ENCODE assay signal across 10 mouse cellular contexts in genomic region chr4:154543128-154543527, GRCm38 (mm10).
DNase-seq lines count a peak whose midpoint lies in the region; ATAC-seq and TF ChIP-seq lines count a peak whose summit lies in the region.
"Had no signal": no experiment of that assay in that cellular context is flagged by ENCODE, and none has a peak within 500 bp of the region (broad histone marks: within the 10 kb centered on the region; RNA-seq: fewer than 3 reads in every experiment).

No protein-coding gene starts in this region.

- peaks cover 21% of the 10 kb centered on the region for H3K4me1 ChIP-seq in lung, embryonic 14.5 days (ENCODE audit: insufficient read depth)
- peaks cover 85% of the 10 kb centered on the region for H3K4me1 ChIP-seq in heart, embryonic 10.5 days
- H3K4me1 ChIP-seq in hindbrain, embryonic 14.5 days (replicated peaks; ENCODE audit: control insufficient read depth, insufficient read depth, low read length): peaks cover 32% of the 10 kb centered on the region
- H3K4me1 ChIP-seq in midbrain, embryonic 15.5 days: peaks cover 35% of the 10 kb centered on the region

- WGBS in lung, embryonic 14.5 days: 53% methylated on average over 4 of the region's 4 CpGs
- WGBS in heart, embryonic 10.5 days: 37% methylated on average over 4 of the region's 4 CpGs
- 62% methylated on average over 4 of the region's 4 CpGs for WGBS in hindbrain, embryonic 14.5 days
- 56% methylated on average over 4 of the region's 4 CpGs for WGBS in midbrain, embryonic 15.5 days

- no peak; the same call in 1 of the 2 replicates for TF ChIP-seq CTCF in lung, embryonic 14.5 days (IDR thresholded peaks at IDR 0.05; ENCODE audit: low read depth)

- no peak overlapping the region for H3K4me2 ChIP-seq in lung, embryonic 14.5 days
- no peak overlapping the region for H3K4me2 ChIP-seq in hindbrain, embryonic 14.5 days (replicated peaks)
- H3K4me2 ChIP-seq in midbrain, embryonic 15.5 days: no peak overlapping the region

- H3K4me3 ChIP-seq in lung, embryonic 14.5 days (ENCODE audit: low read depth, low read length): no peak overlapping the region
- H3K4me3 ChIP-seq in heart, embryonic 10.5 days: peak overlapping the region; percentile 40
- no peak overlapping the region for H3K4me3 ChIP-seq in hindbrain, embryonic 14.5 days (replicated peaks; ENCODE audit: low read length)
- no peak overlapping the region for H3K4me3 ChIP-seq in midbrain, embryonic 15.5 days

- H3K36me3 ChIP-seq in lung, embryonic 14.5 days (ENCODE audit: insufficient read depth): no peaks in the 10 kb centered on the region
- no peaks in the 10 kb centered on the region for H3K36me3 ChIP-seq in heart, embryonic 10.5 days
- no peaks in the 10 kb centered on the region for H3K36me3 ChIP-seq in hindbrain, embryonic 14.5 days (replicated peaks; ENCODE audit: control insufficient read depth, insufficient read depth)
- no peaks in the 10 kb centered on the region for H3K36me3 ChIP-seq in midbrain, embryonic 15.5 days (replicated peaks)

- H3K9ac ChIP-seq in lung, embryonic 14.5 days: no peak overlapping the region
- H3K9ac ChIP-seq in hindbrain, embryonic 14.5 days: no peak overlapping the region
- no peak overlapping the region for H3K9ac ChIP-seq in midbrain, embryonic 15.5 days

- H3K27me3 ChIP-seq in lung, embryonic 14.5 days (ENCODE audit: insufficient read depth, low read length): peaks cover 6% of the 10 kb centered on the region; the same call in 1 of the 2 replicates
- peaks cover 12% of the 10 kb centered on the region; the same call in 1 of the 2 replicates for H3K27me3 ChIP-seq in heart, embryonic 10.5 days (ENCODE audit: insufficient read depth, poor library complexity, severe bottlenecking)
- H3K27me3 ChIP-seq in hindbrain, embryonic 14.5 days (ENCODE audit: control insufficient read depth, insufficient read depth, low read length): 0 out of 2 replicates have a peak, but pooled peaks cover 10% of the 10 kb centered on the region
- H3K27me3 ChIP-seq in midbrain, embryonic 15.5 days (replicated peaks): peaks cover 10% of the 10 kb centered on the region

- H3K9me3 ChIP-seq in lung, embryonic 14.5 days (ENCODE audit: low read depth, low read length): no peaks in the 10 kb centered on the region
- no peaks in the 10 kb centered on the region for H3K9me3 ChIP-seq in heart, embryonic 10.5 days
- no peaks in the 10 kb centered on the region for H3K9me3 ChIP-seq in hindbrain, embryonic 14.5 days (ENCODE audit: control insufficient read depth, low read length)
- H3K9me3 ChIP-seq in midbrain, embryonic 15.5 days: no peaks in the 10 kb centered on the region

- peak; percentile 33; the same call in 1 of the 2 replicates for ATAC-seq in lung, embryonic 14.5 days (ENCODE audit: insufficient read depth)
- peak; percentile 49; the same call in 1 of the 2 replicates for ATAC-seq in hindbrain, embryonic 14.5 days (ENCODE audit: low FRiP score)
- ATAC-seq in midbrain, embryonic 15.5 days (replicated peaks): peak; percentile 31; the same call in 1 of the 2 replicates
- ATAC-seq: Patski had no signal

- DNase-seq in lung, embryonic 14.5 days: peak; percentile 59
- DNase-seq in lung, adult 18-20 months: no peak
- no peak for DNase-seq in heart, embryonic 10.5 days (ENCODE audit: low spot score)
- DNase-seq in hindbrain, embryonic 14.5 days (ENCODE audit: low spot score): no peak
- no peak for DNase-seq in spleen, postnatal 4 days (ENCODE audit: low spot score in 2 of 2)
- no peak for DNase-seq in frontal cortex, postnatal 14 days (ENCODE audit: low spot score in 2 of 2)
- DNase-seq: cerebellum, adult 8-10 months; lung, adult 2 months had no signal

- H3K27ac ChIP-seq in lung, embryonic 14.5 days (ENCODE audit: low read depth): no peak overlapping the region
- H3K27ac ChIP-seq in heart, embryonic 10.5 days: peak overlapping the region; percentile 88
- H3K27ac ChIP-seq in hindbrain, embryonic 14.5 days: peak overlapping the region; percentile 10; the same call in 1 of the 2 replicates
- H3K27ac ChIP-seq in midbrain, embryonic 15.5 days: no peak overlapping the region

Comparison
In these comparisons a context has a peak if more than half of its experiments do, and no peak if none do; other contexts are left out.
1. H3K27ac ChIP-seq: peak in heart, embryonic 10.5 days (single experiment) and hindbrain, embryonic 14.5 days (single experiment); none in lung, embryonic 14.5 days (single experiment) and midbrain, embryonic 15.5 days (single experiment).
2. Peak in every context shown above with its lines, with median percentiles within 50 percentile points of each other: ATAC-seq.